Mouse (Mus musculus) brain, adult 10 weeks (tissue): ENCODE results near the gene Krtap11-1. TPM values are rescaled to one million over a fixed set of nuclear protein-coding genes. Genes with fewer than 3 reads are reported as not detected.

ENCODE experiments used
- polyA plus RNA-seq: library from polyadenylated mRNA; stranded (reverse); fragments of 350-450 nt; fragmentation: Illumina TruSeq; extraction: RNeasy Lipid Tissue Mini Kit (QIAGEN cat#74804); gene quantifications from one replicate; pipeline ENCODE4 v1.2.3, GENCODE M21; 2015; ENCODE audit warnings: low read depth, low replicate concordance

Gene Krtap11-1
- not detected for polyA plus RNA-seq

GRCm38 (mm10) chr16:89571083-89571482 is at the start of gene Krtap11-1:
Gene Krtap11-1 (minus strand): TSS chr16:89571183.

Other genes starting within 250 kb of the Krtap11-1 start
- not detected for gene Krtap21-1, start 167.3 kb downstream of the Krtap11-1 start, polyA plus RNA-seq
- gene Krtap6-2, start 151.1 kb downstream of the Krtap11-1 start, polyA plus RNA-seq = not detected
- gene Krtap8-1, start 83.2 kb downstream of the Krtap11-1 start, polyA plus RNA-seq = not detected
- gene Krtap7-1, start 62.9 kb downstream of the Krtap11-1 start, polyA plus RNA-seq = not detected